Mouse (Mus musculus) urinary bladder, adult 2 months (tissue): ENCODE data around the gene Mesp1. TPM values are rescaled to one million over a fixed set of nuclear protein-coding genes. Genes with fewer than 3 reads are reported as not detected.
A peak's percentile ranks its signal among the peaks of the same experiment; 100 is the strongest.

Source experiments
- DNase-seq: peaks from one replicate; pipeline ENCODE4 v3.0.0; 2022; ENCODE audit warnings: low spot score
- polyA plus RNA-seq: library from polyadenylated mRNA; depleted of rRNA; stranded (reverse); fragments of >200 nt; gene quantifications from 2 replicates; pipeline ENCODE4 v1.2.3, GENCODE M21; 2012; rRNA removed

Mesp1 gene
- polyA plus RNA-seq = 0.08 TPM in 1 of 2 replicates, not detected in the other

DNA sequence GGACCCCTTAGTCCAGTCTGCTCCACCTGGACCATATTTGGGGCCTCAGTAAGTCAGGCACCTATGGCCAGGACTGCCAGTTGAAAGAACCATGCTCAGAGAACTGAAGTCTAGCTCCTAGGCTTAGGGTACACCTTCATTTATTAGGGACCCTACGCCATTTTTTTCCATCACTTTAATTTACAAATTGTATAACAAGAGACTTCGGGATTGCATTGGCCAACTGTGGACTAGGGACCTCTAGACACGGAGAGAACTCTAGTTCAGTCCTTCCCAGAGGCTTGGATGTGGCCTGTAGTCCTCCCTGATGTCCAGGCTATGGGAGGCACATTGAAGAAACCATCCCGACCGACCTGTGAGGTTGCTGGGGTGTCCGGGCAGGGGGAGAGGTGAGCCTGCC lies at the start of gene Mesp1:
Gene Mesp1 (minus strand): TSS at position 101 of the 400 bp plus-strand sequence.
- DNase-seq = no peak

DNA sequence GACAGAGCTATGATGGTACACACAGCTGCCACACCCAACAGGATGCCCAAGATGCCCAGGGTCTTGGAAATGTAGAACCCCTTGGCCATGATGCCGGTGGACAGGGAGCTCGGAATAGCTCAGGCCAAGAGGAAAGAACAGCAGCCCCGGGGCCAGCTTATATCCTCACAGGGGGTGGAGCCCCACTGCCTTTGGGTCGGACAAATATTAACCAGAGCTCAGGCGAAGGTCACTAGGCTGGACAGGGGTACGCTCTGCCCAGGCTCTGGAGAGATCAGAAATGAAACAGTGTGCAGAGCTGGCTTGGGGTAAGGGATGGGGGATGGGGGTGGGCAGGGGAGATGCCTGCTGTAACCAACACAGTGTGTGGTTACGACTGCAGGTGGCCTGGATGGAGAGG lies 48.6 kb upstream of the Mesp1 start:
- no peak for DNase-seq

DNA sequence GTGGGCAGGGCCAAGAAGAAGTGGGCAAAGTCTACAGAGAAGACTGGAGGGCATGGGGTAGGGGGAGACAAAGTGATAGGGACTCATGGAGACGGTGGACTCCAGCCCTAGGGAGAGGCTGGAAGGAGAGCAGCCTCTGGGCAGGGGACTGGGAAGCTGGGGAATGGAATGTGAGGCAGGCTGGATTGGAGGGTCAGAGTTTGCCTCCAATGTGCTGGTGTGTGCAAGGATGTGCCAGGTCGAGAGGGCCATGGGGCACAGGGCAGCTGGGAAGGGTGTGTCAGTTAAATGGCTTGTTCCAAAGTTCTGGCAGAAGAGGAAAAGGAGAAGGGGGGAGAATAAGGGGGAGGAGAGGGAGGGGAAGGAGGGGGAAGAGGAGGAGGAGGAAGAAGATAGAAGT lies 43.7 kb upstream of the Mesp1 start:
- no peak for DNase-seq

DNA sequence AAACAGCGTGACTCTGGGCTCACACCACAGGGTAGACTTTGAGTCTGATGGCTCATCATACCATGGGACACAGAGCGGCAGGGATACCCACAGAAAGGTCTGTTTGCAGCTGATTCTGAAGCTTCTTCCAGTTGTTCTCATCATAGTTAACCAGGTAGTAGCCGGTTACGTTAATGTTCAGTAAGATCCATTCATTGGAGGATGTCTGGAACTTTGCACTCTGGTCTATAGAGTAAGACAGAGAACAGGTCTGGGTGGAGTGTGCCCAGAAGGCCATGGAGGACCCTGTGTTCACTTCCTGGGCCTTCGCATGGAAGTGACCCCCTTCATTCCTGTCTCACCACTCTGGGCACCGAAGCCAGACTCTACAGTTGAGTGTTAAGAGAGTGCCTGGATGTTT lies 41.6 kb upstream of the Mesp1 start:
- DNase-seq = no peak

DNA sequence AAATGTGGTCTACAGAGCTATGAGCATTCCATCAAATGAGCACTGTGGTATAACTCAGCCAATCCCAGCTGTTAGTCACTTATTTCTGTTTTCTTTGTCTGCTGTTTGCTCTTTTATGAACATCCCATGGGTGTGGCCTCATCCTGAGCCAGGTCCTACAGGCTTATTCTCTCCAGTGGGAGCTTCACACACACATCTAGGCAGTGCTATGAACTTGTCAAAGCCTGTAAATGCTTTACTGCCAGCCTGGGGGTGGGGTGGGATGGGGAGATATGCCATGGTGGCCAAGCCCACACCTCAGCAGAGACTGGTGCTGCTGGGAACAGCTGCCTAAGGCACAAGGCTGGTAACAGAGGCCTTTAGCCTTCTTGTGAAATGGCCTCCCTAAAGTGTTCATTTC lies 39.4 kb upstream of the Mesp1 start:
- DNase-seq = no peak

DNA sequence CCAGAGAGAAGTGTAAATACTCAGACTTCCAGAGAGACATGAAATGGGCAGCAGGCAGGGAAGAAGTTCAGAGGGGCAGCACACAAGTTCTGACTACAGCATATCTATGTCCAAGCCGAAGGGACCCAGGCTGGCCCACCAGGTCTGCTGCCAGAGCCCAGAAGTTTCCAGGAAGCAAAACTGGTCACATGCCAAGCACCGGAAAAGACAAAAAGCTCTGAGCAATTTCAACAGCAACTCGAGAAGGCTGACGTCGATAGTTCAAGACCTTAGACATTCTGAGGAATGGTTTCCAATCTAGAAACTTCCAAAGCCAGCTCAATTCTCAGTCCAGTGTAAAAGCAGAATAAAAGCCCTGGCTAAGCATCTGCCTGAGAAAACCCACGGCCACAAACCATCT lies 38.0 kb upstream of the Mesp1 start:
- DNase-seq = no peak

DNA sequence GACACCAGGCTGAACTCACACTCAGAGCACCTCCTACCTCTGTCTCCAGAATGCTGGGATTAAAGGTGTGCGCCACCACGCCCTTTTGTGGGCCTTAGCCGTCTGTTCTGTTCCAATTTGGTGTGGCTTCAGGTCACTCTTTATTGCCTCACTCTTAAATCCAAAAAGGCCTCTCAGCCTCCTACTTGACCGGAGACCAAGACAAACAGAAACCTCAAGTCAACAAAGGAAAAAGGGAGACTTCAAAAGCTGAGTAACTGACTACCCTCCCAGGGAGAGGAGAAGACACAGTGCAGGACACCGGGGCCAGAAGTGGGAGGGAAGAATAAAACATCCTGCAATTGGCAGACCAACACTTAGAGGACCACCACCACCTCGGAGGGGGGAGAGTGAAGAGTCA lies 37.6 kb upstream of the Mesp1 start:
- DNase-seq = no peak

DNA sequence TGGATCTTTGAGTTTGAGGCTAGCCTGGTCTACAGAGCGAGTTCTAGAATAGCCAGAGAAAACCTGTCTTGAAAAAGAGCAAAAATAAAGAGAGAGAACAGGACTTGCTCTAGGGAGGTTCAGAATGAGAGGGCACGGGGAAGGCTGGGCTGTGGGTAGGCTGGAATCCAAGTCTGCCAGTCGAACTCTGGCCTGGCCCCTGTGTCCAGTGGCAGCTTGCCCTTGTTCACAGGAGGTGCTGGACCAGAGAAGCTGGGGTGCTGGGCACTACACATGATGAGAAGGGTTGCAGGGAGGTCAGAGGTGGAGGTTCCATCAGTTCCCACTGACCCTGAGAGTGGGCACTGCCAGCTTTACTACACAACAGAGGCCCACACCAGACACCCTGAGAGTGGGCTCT lies 34.8 kb upstream of the Mesp1 start:
- no peak for DNase-seq

DNA sequence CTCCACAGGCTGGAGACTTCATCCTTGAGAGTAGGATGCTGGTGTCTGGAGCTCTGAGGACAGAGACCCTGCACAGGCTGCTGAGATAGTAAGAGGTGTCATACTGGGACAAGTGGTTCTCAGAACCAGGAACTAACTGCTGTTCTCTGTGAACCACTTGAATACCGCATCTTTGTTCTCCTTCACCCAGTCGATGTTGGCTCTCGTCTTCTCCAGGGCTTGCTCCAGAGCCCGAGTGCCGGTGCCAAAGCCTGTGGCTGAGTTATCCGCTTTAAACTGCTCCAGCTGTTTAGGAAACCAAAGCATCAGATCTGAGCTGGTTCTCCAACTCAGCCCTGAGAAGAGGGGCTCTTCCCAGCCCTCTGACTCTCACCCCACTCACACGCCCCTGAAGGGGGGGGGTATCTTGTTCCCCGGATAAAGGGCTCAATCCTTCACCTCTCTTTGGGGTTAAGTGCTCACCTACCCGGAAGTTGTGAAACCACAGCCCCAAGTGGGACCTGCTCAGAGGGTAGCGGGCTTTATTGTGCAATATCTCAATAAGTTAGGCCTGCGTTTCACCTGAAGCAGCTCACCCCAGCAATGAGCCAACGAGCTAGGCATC lies 28.6 kb upstream of the Mesp1 start:
- DNase-seq = no peak

DNA sequence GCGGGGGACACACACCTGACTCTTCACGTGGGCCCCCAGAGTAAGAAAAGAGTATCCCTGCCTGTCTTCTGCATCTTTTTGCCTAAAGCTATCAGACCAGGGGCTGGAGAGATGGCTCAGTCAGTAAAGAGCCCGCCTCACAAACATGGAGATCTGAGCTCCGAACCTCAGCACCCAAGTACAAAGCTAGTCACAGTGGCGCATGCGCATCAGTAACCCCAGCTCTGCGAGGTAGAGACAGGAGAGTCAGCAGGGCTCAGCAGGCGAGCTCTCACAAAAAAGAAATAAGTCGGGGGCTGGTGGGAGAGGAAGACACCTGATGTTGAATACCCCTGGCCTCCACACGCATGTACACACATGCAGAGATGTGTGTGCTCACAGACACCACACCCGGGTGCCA lies 26.4 kb upstream of the Mesp1 start:
- DNase-seq = no peak

DNA sequence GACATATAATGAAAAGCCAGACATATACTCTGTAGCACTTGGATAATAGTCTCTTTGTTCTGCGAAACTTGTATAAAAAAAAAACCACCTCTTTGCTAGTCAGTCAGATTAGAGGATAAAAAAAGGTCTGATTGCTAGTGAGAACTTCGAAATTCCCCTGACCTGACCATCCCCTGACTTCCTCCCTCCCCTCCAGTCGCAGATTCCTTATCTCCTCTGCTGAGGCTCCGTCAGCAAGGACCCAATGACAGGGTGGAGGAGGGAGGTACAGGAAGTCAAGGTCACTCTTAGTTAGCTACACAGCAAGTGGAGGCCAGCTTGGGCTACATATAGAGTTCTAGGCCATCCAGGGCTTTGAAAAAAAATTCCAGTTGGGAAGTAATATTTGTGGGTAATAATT lies 25.9 kb upstream of the Mesp1 start:
- no peak for DNase-seq

DNA sequence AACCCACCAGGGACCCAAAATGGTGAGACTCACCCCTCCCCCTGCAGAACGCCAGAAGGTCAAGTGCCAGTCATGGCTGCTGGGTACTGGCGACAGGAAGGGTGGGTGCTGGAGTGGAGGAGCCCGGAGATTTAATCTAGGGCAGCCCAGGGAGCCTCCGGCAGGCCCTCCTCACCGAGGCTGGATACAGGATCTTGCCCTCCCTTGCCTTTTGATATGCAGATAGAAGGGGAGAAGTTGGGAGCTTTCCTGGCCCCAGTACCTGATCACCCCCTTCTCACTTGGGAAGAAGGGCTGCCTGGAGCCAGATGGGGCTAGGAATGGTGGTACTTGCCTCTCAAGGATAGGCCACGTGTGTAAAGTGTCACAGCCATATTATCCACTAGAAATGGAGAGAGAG lies 24.7 kb upstream of the Mesp1 start:
- no peak for DNase-seq

DNA sequence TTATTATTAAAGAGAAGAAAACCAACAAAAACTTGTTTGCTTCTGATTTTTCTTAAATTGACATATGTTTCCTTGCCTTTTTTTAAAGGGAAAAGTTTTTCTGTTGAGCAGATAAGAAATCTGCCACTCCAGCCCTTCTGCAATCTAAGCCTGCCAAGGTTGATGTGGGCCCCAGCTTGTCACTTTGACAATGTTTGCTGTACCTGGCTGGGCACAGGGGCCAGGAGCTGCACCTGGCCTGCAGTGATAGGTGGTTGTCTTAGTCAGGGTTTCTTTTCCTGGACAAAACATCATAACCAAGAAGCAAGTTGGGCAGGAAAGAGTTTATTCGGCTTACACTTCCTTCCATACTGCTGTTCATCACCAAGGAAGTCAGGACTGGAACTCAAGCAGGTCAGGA lies 19.8 kb upstream of the Mesp1 start:
- no peak for DNase-seq

DNA sequence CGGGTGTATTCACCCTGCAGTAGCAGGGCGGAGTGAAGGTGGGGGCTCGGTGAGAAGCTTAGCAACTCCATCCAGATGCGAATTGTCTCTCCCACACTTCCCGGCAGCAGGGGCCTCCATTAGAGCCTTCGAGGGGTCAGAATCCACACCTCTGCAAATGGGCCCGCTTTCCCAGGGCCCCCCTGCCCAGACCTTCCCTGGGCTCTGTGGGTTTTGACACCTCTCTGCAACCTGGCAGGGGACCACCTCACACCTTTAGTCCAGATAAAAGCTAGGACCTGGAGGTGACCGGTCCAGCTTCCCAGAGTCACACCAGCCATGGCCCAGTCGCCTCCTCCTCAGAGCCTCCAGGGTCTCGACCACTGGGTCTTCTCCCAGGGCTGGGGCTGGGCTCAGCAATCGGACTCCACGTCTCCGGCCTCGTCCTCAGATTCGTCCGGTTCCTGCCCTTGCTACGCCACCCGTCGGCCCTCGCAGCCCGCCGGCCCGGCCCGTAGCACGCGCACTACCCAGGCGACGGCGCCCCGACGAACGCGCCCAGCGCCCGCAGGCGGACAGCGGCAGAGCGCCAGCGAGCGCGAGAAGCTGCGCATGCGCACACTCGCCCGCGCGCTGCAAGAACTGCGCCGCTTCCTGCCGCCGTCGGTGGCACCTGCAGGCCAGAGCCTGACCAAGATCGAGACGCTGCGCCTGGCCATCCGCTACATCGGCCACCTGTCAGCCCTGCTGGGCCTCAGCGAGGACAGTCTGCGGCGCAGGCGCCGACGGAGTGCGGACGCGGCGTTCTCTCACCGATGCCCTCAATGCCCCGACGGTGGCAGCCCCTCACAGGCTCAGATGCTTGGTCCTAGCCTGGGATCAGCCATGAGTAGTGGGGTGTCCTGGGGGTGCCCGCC lies 17.3 kb upstream of the Mesp1 start, which contains the start of gene Mesp2:
Gene Mesp2 (plus strand): TSS at position 117 of the 896 bp plus-strand sequence.
- peak; percentile 66 for DNase-seq

DNA sequence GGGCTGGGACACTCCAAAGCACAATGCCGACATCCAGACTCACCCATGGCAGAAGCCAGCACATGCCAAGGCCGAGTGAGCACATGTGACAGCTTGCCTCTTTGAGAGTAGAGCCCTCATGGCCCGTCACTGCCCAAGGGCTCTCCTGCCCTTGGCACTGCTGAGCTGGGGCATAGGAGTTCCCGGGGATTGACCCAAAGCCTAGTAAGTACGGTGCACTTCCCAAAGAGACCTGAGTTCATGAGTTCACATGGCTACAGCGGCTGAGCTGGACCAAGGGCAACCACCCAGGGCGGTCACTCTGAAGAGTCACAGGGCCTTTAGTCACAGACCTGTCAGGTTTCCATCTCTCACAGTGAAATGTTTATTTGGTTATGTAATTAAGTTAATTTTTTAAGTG lies 15.0 kb upstream of the Mesp1 start:
- DNase-seq = no peak

DNA sequence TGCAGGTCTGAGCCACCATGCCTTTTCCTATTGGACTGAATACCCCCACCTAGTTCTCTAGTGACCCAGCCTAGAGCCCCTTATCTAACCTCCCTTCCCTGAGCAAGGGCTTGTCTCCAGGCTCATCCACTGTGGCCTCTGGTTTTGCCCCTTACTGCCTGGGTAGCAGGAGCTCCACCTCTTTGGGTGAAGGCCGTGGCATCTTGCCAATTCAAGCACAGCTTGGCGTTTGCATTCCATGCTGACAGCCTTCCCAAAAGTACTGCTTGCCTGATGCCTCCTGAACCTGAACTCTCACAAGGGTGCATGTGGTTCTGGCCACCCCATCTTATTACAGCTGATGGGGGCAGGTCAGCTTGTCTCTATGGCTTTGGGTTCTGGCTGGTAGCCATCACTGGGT lies 10.3 kb upstream of the Mesp1 start:
- no peak for DNase-seq

DNA sequence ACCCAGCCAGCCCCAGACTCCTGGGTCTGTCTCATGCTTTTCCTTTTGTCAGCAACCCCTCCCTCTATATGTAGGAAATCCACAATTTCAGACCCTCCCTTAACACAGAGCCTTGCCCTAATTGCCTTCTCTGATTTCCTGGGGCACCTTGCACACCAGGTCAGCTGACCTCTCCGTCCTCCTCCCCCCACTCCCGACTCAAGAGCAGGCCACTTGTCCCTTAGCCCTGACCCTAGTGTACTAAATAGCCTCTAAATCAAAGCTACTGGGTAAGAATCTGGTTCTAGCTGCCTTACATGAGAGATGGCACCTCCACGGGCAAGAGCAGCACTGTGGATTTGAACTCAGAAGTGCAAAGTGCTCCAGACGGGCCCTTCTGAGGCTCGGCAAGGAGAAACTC lies 8.4 kb upstream of the Mesp1 start:
- DNase-seq = no peak

DNA sequence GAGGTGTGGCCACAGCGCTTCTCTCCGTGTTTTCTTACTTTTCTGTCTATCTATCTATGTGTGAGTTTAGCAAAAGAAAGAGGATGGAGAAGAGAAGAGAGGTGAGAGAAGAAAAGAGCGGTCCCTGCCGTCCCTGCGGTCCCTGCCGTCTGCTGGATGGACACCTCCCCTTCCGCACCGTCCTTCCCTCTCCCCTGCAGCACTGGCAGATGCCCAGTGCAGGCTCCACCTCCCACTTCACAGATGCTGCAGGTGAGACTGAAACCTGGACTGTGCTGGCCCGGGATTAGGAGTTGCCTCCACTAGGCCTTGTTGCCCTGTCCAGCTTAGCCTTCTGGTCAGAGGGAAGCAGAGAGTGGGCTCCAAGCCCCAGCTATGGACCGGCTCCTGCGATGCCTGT lies 7.8 kb upstream of the Mesp1 start:
- DNase-seq = no peak

DNA sequence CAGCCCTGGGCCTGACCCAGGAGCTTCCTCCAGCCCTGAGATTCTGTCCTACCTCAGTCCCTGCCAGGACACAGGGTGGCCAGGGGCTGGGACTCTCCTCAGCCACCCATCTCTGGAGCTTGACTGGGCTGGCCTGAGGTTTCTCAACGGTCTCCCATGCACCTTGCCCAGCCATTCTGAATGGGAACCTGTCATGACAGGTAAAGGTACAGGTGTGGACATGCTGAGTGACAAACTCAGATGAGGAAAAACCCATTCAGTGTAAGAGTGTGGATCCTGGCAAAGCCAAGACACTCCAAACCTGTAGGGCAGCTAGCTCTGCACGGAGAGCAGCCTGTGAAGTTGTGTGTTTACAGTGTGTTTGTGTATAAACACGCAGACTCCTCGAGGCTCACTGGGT lies 6.7 kb upstream of the Mesp1 start:
- DNase-seq = no peak

DNA sequence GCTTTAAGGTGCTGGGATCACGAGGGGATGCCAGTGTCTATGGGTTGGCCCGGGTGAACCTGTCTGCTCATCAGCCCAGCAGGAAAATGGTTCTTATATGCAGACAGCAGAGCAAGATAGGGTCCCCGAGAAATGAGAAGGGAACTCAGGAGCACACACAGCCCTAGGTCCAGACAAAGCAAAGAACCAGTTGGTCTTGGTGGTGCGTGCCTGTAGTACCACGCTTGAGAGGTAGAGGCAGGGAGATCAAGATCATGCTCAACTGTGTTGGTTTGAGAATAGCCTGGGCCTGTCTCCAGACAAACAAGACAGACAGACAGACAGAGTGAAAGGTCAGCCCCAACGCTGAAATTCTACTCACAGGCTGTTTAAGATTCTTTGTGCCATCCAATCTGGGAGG lies 5.9 kb upstream of the Mesp1 start:
- DNase-seq = no peak

DNA sequence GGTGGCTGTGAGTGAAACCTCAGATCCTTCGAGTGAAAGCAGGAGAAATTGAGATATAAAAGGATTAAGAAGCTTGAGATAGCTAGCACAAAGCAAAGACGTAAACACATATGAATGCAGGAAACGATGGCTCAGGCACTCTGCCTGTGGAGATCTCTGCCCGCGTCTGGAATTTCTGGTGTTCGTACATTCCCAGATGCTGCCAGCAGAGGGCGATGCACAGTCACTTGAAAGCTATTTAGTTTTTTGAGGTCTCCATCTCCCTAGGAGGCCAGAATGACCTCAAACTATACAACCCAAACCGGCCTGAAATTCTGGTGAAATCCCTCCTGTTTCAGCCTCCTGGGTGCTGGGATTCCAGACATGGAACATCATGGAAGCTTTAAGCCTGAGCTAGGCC lies 5.5 kb upstream of the Mesp1 start:
- peak; percentile 49 for DNase-seq

DNA sequence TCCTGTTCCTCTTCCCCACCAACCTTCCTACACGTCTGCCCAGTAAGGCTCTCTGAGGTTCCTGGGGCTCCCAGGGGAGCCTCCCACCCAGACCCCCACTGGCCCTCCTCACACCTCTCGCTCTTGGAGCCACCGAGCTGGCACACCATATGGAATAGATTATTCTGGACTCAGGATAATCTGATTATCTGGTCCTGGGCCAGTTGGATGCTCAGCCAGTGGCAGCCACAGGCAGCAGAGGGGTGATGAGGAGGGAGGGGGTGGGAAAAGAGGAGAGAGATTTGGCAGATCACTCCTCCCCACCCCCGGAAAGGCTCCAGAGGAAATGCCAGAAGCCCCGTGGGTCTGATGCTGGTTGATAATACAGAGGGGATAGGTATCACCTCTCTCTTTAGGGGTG lies 5.0 kb upstream of the Mesp1 start:
- no peak for DNase-seq

DNA sequence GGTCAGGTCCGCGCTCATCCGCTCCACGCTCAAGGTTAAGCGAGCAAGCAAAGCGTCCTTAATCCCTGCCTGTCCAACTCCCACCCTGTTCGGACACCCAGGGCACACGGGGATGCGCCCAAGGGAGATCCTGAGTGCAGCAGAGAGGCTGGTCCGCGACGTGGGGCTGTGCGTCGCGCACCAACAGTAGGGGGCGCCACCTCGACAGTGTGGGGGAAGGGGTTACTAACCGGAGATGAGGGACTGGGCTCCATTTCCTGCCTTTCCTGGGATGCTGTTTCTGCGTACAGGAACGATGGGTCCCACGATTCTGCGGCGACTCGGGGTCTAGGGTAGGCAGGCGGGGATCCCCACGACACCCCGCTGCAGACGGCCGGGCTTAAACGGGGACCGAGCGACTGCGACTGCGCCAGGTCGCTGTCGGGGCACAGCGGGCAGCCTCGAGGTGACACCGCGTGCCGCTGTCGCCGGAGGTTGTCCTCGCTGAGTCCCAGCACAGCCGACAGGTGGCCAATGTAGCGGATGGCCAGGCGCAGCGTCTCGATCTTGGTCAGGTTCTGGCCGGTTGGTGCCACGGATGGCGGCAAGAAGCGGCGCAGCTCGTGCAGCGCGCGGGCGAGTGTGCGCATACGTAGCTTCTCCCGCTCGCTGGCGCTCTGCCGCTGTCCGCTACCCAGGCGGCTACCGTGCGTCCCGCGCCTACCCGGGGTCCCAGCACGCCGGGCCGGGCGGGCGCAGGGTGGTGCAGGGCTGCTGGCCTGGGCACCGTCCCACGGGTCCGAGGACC lies 760 bp downstream of the Mesp1 start:
- no peak for DNase-seq
